18 mouse cellular contexts compared by ENCODE assay signal in the genomic region with DNA sequence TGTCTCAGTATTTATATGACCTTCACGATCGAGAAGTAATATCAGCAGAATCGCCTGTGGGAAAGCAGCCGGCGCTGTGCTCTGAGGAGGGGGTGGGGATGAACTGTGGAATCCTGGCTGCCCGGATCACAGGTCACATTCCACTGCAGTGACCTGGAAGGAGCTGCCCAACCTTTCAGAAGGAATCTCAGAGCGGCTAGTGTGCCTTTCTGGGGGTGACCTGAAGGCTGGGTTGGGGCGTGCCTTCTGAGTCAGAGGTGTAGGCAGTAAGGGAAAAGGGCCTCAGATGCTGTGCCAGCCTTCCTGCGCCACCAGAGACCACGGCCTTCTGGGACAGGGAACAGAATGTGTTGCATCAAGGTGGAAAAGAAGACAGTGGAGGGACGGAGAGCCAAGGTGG. TPM values are rescaled to one million over a fixed set of nuclear protein-coding genes. Genes with fewer than 3 reads are reported as not detected.
A peak's percentile ranks its signal among the peaks of the same experiment; 100 is the strongest.
DNase-seq lines count a peak whose midpoint lies in the region; ATAC-seq lines count a peak whose summit lies in the region.
"Had no signal": no experiment of that assay in that cellular context is flagged by ENCODE, and none has a peak within 500 bp of the region (broad histone marks: within the 10 kb centered on the region; RNA-seq: fewer than 3 reads in every experiment).

No protein-coding gene starts in this region.

- 0 out of 2 replicates have a peak, but pooled peaks cover 4% of the 10 kb centered on the region for H3K9me3 ChIP-seq in midbrain, embryonic 10.5 days (replicated peaks)
- no peaks in the 10 kb centered on the region for H3K9me3 ChIP-seq in midbrain, embryonic 13.5 days
- H3K9me3 ChIP-seq: embryonic facial prominence, embryonic 12.5 days; forebrain, embryonic 13.5 days; lung, embryonic 15.5 days; midbrain, embryonic 15.5 days had no signal

- 0 out of 2 replicates have a peak overlapping the region, but pooled peaks have one; percentile 23 for H3K27ac ChIP-seq in midbrain, embryonic 10.5 days (replicated peaks)
- H3K27ac ChIP-seq in midbrain, embryonic 13.5 days, result no peak overlapping the region
- H3K27ac ChIP-seq: embryonic facial prominence, embryonic 12.5 days; forebrain, embryonic 13.5 days; limb, embryonic 12.5 days; lung, embryonic 15.5 days; midbrain, embryonic 15.5 days had no signal

- 44% methylated on average over 11 of the region's 11 CpGs for WGBS in midbrain, embryonic 10.5 days
- WGBS in midbrain, embryonic 13.5 days, result 53% methylated on average over 11 of the region's 11 CpGs

- H3K36me3 ChIP-seq in midbrain, embryonic 10.5 days, result no peaks in the 10 kb centered on the region
- no peaks in the 10 kb centered on the region for H3K36me3 ChIP-seq in midbrain, embryonic 13.5 days
- H3K36me3 ChIP-seq: embryonic facial prominence, embryonic 12.5 days; limb, embryonic 12.5 days; lung, embryonic 15.5 days; midbrain, embryonic 15.5 days had no signal

- H3K4me1 ChIP-seq in midbrain, embryonic 10.5 days, result peaks cover 25% of the 10 kb centered on the region
- H3K4me1 ChIP-seq in midbrain, embryonic 13.5 days (replicated peaks), result no peaks in the 10 kb centered on the region
- H3K4me1 ChIP-seq: forebrain, embryonic 13.5 days; lung, embryonic 15.5 days; midbrain, embryonic 15.5 days had no signal

- no peak overlapping the region for H3K4me2 ChIP-seq in midbrain, embryonic 13.5 days (replicated peaks)
- H3K4me2 ChIP-seq: embryonic facial prominence, embryonic 12.5 days; forebrain, embryonic 13.5 days; limb, embryonic 12.5 days; lung, embryonic 15.5 days; midbrain, embryonic 15.5 days had no signal

- no peak overlapping the region for H3K9ac ChIP-seq in midbrain, embryonic 13.5 days (replicated peaks)
- H3K9ac ChIP-seq: embryonic facial prominence, embryonic 12.5 days; forebrain, embryonic 13.5 days; limb, embryonic 12.5 days; lung, embryonic 15.5 days; midbrain, embryonic 15.5 days had no signal

- H3K4me3 ChIP-seq in midbrain, embryonic 10.5 days, result no peak overlapping the region
- H3K4me3 ChIP-seq in midbrain, embryonic 13.5 days (replicated peaks), result no peak overlapping the region
- H3K4me3 ChIP-seq: embryonic facial prominence, embryonic 12.5 days; forebrain, embryonic 13.5 days; limb, embryonic 12.5 days; lung, embryonic 15.5 days; midbrain, embryonic 15.5 days had no signal

- ATAC-seq in midbrain, embryonic 13.5 days, result no peak
- ATAC-seq: forebrain, embryonic 13.5 days; midbrain, embryonic 15.5 days had no signal

- peaks cover 3% of the 10 kb centered on the region; the same call in 1 of the 2 replicates for H3K27me3 ChIP-seq in midbrain, embryonic 10.5 days (ENCODE audit: low read depth, poor library complexity, severe bottlenecking)
- no peaks in the 10 kb centered on the region for H3K27me3 ChIP-seq in midbrain, embryonic 13.5 days
- H3K27me3 ChIP-seq: CH12.LX; embryonic facial prominence, embryonic 12.5 days; forebrain, embryonic 13.5 days; limb, embryonic 12.5 days; lung, embryonic 15.5 days; midbrain, embryonic 15.5 days had no signal

- intact Hi-C loops in left cerebral cortex, postnatal 14 days (cut with DNase I), result no loop called here

- no peak for DNase-seq in midbrain, embryonic 10.5 days (ENCODE audit: low spot score)
- peak; percentile 57 for DNase-seq in embryo, embryonic 10.5 days (ENCODE audit: low spot score)
- peak; percentile 66 to 74 for DNase-seq in kidney, adult 8-10 months
- DNase-seq in mesoderm, embryonic 11.5 days (ENCODE audit: low read depth, low spot score), result peak; percentile 49
- DNase-seq in right cerebral cortex, postnatal 25 days, result no peak
- no peak for DNase-seq in left cerebral cortex, postnatal 14 days (ENCODE audit: low spot score in 2 of 2)
- DNase-seq in thymus, postnatal 10 days (ENCODE audit: low spot score in 2 of 2), result no peak
- DNase-seq: cerebellum, adult 11-12 months; gastrocnemius, postnatal 25 days; heart, postnatal 14 days; thymus, postnatal 4 days had no signal

RNA-seq across cellular contexts. Expression of a gene that starts 12.3 kb away (rescaled TPM):
- 0.20 and 0.40 TPM in 2 replicates for polyA plus RNA-seq in midbrain, embryonic 10.5 days (2016; fragmentation: Nextera tagmentation; extraction: Ambion mirVana)
- 0.53 and 0.61 TPM in 2 replicates for polyA plus RNA-seq in midbrain, embryonic 13.5 days (2015; fragmentation: Nextera tagmentation; extraction: Ambion mirVana)
- total RNA-seq in left cerebral cortex, postnatal 14 days (2021), result under 1 TPM; 0.23 to 0.44 TPM
- total RNA-seq: gastrocnemius, postnatal 25 days had no signal

RNA-seq across cellular contexts. Expression of a gene that starts 25.1 kb away (rescaled TPM):
- 14.7 and 14.8 TPM in 2 replicates for polyA plus RNA-seq in midbrain, embryonic 10.5 days (2016; fragmentation: Nextera tagmentation; extraction: Ambion mirVana)
- 9.1 and 12.6 TPM in 2 replicates for polyA plus RNA-seq in midbrain, embryonic 13.5 days (2015; fragmentation: Nextera tagmentation; extraction: Ambion mirVana)
- total RNA-seq in left cerebral cortex, postnatal 14 days (2021), result 10 to 100 TPM; 11.9 to 12.1 TPM

RNA-seq across cellular contexts. Expression of a gene that starts 34.7 kb away (rescaled TPM):
- 155 and 169 TPM in 2 replicates for polyA plus RNA-seq in midbrain, embryonic 10.5 days (2016; fragmentation: Nextera tagmentation; extraction: Ambion mirVana)
- polyA plus RNA-seq in midbrain, embryonic 13.5 days (2015; fragmentation: Nextera tagmentation; extraction: Ambion mirVana), result 121 TPM in 2 replicates
- 10 to 100 TPM; 62.3 to 63.1 TPM for total RNA-seq in left cerebral cortex, postnatal 14 days (2021)

RNA-seq across cellular contexts. Expression of a gene that starts 55.0 kb away (rescaled TPM):
- 94.6 and 107 TPM in 2 replicates for polyA plus RNA-seq in midbrain, embryonic 10.5 days (2016; fragmentation: Nextera tagmentation; extraction: Ambion mirVana)
- 26.6 and 29.4 TPM in 2 replicates for polyA plus RNA-seq in midbrain, embryonic 13.5 days (2015; fragmentation: Nextera tagmentation; extraction: Ambion mirVana)
- total RNA-seq in left cerebral cortex, postnatal 14 days (2021), result 1 to 10 TPM; 3.1 to 3.7 TPM

Comparison
In these comparisons a context has a peak if more than half of its experiments do, and no peak if none do; other contexts are left out.
1. DNase-seq: peak in embryo, embryonic 10.5 days (single experiment), kidney, adult 8-10 months (2 of 2) and mesoderm, embryonic 11.5 days (single experiment); none in midbrain, embryonic 10.5 days (single experiment), right cerebral cortex, postnatal 25 days (single experiment), left cerebral cortex, postnatal 14 days (0 of 2) and thymus, postnatal 10 days (0 of 2).